Mouse (Mus musculus) MEL (cell line): ENCODE measurements at regions not wholly inside any gene's neighbourhood (a gene's known extent, or its start where the extent isn't known, plus 50 kb on each side); places are given as distances from the start of the nearest gene placed in this dataset.

ENCODE experiments used
- DNase-seq: peaks from one replicate; pipeline ENCODE4 v3.0.0; 2011; ENCODE audit warnings: low read depth, low spot score
- H3K27ac ChIP-seq: 2 replicates; pipeline ENCODE4 v1.5.1; 2012; ENCODE audit warnings: low read depth, mild to moderate bottlenecking, control low read depth, low read length, moderate library complexity; ENCODE audit not compliant: control insufficient read depth
- H3K27me3 ChIP-seq, 2 experiments: fragments of 150-350 bp in 1 of 2; sonication (generic) in 1 of 2; 2 replicates each; pipeline ENCODE4 v1.6.1; 2012; ENCODE audit warnings: low read length in 2 of 2, mild to moderate bottlenecking in 2 of 2, improper control_type of control experiment in 1 of 2, moderate library complexity in 1 of 2; ENCODE audit not compliant: insufficient read depth in 2 of 2, control insufficient read depth in 1 of 2
- H3K36me3 ChIP-seq, 2 experiments: 2 replicates each; pipeline ENCODE4 v1.6.1; 2012 to 2014; ENCODE audit warnings: low read length in 2 of 2, improper control_type of control experiment in 1 of 2, inconsistent platforms in 1 of 2, mild to moderate bottlenecking in 1 of 2; ENCODE audit not compliant: insufficient read depth in 2 of 2, control insufficient read depth in 1 of 2
- H3K4me1 ChIP-seq, 2 experiments: fragments of 150-350 bp in 1 of 2; sonication (generic) in 1 of 2; 2 replicates each; pipeline ENCODE4 v1.6.1; 2012; ENCODE audit warnings: low read length in 2 of 2, improper control_type of control experiment in 1 of 2, mild to moderate bottlenecking in 1 of 2; ENCODE audit not compliant: insufficient read depth in 2 of 2, control insufficient read depth in 1 of 2
- H3K4me3 ChIP-seq, 2 experiments: fragments of 150-350 bp in 1 of 2; sonication (generic) in 1 of 2; 2 replicates each; pipeline ENCODE4 v1.5.1; 2012; ENCODE audit warnings: low read depth in 2 of 2, low read length in 2 of 2, mild to moderate bottlenecking in 2 of 2, moderate library complexity in 2 of 2, control low read depth in 1 of 2, improper control_type of control experiment in 1 of 2; ENCODE audit not compliant: control insufficient read depth in 1 of 2, insufficient read depth in 1 of 2
- H3K79me2 ChIP-seq: 2 replicates; pipeline ENCODE4 v1.6.1; 2012; ENCODE audit warnings: mild to moderate bottlenecking, low read length, moderate library complexity; ENCODE audit not compliant: control insufficient read depth, poor library complexity, insufficient read depth
- H3K9ac ChIP-seq: 2 replicates; pipeline ENCODE4 v1.6.1; 2012; ENCODE audit warnings: low read depth, mild to moderate bottlenecking, control low read depth, low read length, moderate library complexity; ENCODE audit not compliant: control insufficient read depth, poor library complexity, severe bottlenecking
- H3K9me3 ChIP-seq: fragments of 150-350 bp; sonication (generic); replicated peaks from 2 replicates; pipeline ENCODE4 v1.6.1; 2012; ENCODE audit warnings: mild to moderate bottlenecking, low read length, improper control_type of control experiment, moderate library complexity; ENCODE audit not compliant: insufficient read depth
- CHD1 ChIP-seq: IDR thresholded peaks from 2 replicates; pipeline ENCODE4 v1.6.1; 2012; ENCODE audit warnings: low read depth, mild to moderate bottlenecking, inconsistent platforms, low read length, improper control_type of control experiment
- CHD2 ChIP-seq: IDR thresholded peaks from 2 replicates; pipeline ENCODE4 v1.6.1; 2011; ENCODE audit warnings: low read length, improper control_type of control experiment
- ELF1 ChIP-seq: IDR thresholded peaks from 2 replicates; pipeline ENCODE4 v1.6.1; 2014; ENCODE audit warnings: low read depth, mild to moderate bottlenecking, inconsistent platforms, low read length, improper control_type of control experiment, moderate library complexity
- KAT2A ChIP-seq: conservative IDR thresholded peaks from 2 replicates; pipeline ENCODE4 v1.6.1; 2012; ENCODE audit warnings: low read depth, low read length, improper control_type of control experiment, inconsistent platforms
- MAFK ChIP-seq: IDR thresholded peaks from 2 replicates; pipeline ENCODE4 v1.6.1; 2011; ENCODE audit warnings: low read depth, mild to moderate bottlenecking, low read length, improper control_type of control experiment, borderline replicate concordance
- MAX ChIP-seq: IDR thresholded peaks from 2 replicates; pipeline ENCODE4 v1.6.1; 2011; ENCODE audit warnings: low read length, improper control_type of control experiment
- MXI1 ChIP-seq: IDR thresholded peaks from 2 replicates; pipeline ENCODE4 v1.6.1; 2011; ENCODE audit warnings: mild to moderate bottlenecking, low read depth, low read length, improper control_type of control experiment
- MYC ChIP-seq: IDR thresholded peaks from 2 replicates; pipeline ENCODE4 v1.6.1; 2011; ENCODE audit warnings: low read depth, mild to moderate bottlenecking, low read length, improper control_type of control experiment, moderate library complexity
- NELFE ChIP-seq: IDR thresholded peaks from 2 replicates; pipeline ENCODE4 v1.6.1; 2011; ENCODE audit warnings: low read depth, low read length, improper control_type of control experiment
- RCOR1 ChIP-seq: IDR thresholded peaks from 2 replicates; pipeline ENCODE4 v1.6.1; 2012; ENCODE audit warnings: low read depth, mild to moderate bottlenecking, inconsistent platforms, low read length, improper control_type of control experiment
- SMC3 ChIP-seq: IDR thresholded peaks from 2 replicates; pipeline ENCODE4 v1.6.1; 2011; ENCODE audit warnings: low read depth, low read length, improper control_type of control experiment
- UBTF ChIP-seq: IDR thresholded peaks from 2 replicates; pipeline ENCODE4 v1.6.1; 2012; ENCODE audit warnings: low read depth, mild to moderate bottlenecking, inconsistent platforms, low read length, improper control_type of control experiment, moderate library complexity, borderline replicate concordance; ENCODE audit not compliant: insufficient read depth
- USF2 ChIP-seq, 2 experiments: IDR thresholded peaks; 2 replicates each; pipeline ENCODE4 v1.6.1; 2011 to 2012; ENCODE audit warnings: improper control_type of control experiment in 2 of 2, low read length in 2 of 2, borderline replicate concordance in 1 of 2, inconsistent platforms in 1 of 2, low read depth in 1 of 2, mild to moderate bottlenecking in 1 of 2; ENCODE audit not compliant: insufficient read depth in 1 of 2
- ZC3H11A ChIP-seq: IDR thresholded peaks from 2 replicates; pipeline ENCODE4 v1.6.1; 2012; ENCODE audit warnings: low read depth, mild to moderate bottlenecking, inconsistent platforms, low read length, improper control_type of control experiment
- ZNF384 ChIP-seq: IDR thresholded peaks from 2 replicates; pipeline ENCODE4 v1.6.1; 2012; ENCODE audit warnings: low read depth, mild to moderate bottlenecking, inconsistent platforms, low read length, improper control_type of control experiment

DNA sequence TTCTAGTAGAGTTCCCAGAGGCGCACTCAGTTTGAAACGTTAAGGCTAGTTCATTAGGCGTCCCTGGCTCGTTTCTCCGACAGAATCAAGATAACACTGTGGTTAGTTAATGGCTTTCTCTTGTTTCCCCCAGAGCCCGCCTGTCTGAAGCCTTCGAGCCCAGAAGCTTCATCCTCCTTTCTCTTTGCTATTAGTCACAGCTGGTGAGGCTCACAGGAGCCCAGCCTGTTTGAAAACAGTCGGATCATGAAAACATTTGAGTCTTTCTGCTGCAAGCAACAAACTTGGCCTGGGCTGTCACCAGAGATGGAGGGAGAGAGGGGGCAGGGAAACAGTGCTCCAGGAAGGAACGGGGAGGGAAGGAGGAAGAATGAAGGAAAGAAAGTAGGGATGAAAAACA, 711.0 kb downstream of the Nr2f2 start:
- no peaks in the 10 kb centered on the region for H3K4me1 ChIP-seq
- no peak overlapping the region for H3K27ac ChIP-seq
- H3K27me3 ChIP-seq, result no peaks in the 10 kb centered on the region
- no peak for DNase-seq
- no peak overlapping the region for H3K4me3 ChIP-seq
- no peaks in the 10 kb centered on the region for H3K79me2 ChIP-seq
- no peak overlapping the region for H3K9ac ChIP-seq
- TF ChIP-seq ZNF384 (no peak), UBTF (no peak), CHD1 (no peak), SMC3 (no peak), USF2 (IDR thresholded peaks at IDR 0.05; ENCODE audit: borderline replicate concordance in 1 of 2, insufficient read depth in 1 of 2, low read depth in 1 of 2, low read length in 2 of 2) (no peak)
- no peaks in the 10 kb centered on the region for H3K36me3 ChIP-seq
- no peaks in the 10 kb centered on the region for H3K9me3 ChIP-seq

DNA sequence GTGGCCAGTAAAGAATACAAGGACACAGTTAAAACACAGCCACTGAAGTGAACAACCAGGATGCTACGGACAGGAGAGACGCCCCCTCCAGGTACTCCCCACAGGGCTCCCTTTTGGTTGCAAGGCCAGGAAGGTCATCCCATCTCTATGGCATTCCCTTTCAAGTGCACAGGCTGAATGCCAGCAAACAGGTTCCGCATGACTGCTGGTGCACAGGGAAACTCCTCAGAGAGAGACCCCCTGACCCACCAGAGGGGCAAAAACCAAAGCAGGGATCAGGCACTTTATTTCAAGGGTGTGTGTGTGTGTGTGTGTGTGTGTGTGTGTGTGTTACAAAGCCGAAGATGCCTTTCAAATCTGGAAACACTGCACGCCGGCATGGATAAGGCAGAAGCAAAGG, 721.1 kb downstream of the Nr2f2 start:
- no peaks in the 10 kb centered on the region for H3K79me2 ChIP-seq
- H3K4me1 ChIP-seq, result no peaks in the 10 kb centered on the region
- H3K27me3 ChIP-seq, result no peaks in the 10 kb centered on the region
- H3K36me3 ChIP-seq, result no peaks in the 10 kb centered on the region
- H3K9me3 ChIP-seq, result no peaks in the 10 kb centered on the region
- no peak for DNase-seq
- H3K4me3 ChIP-seq, result no peak overlapping the region
- no peak for TF ChIP-seq CHD2
- TF ChIP-seq MXI1, result no peak
- TF ChIP-seq MAX, result no peak
- no peak for TF ChIP-seq ELF1
- no peak for TF ChIP-seq MAFK
- TF ChIP-seq KAT2A, result no peak
- no peak for TF ChIP-seq SMC3
- no peak for TF ChIP-seq ZC3H11A
- no peak for TF ChIP-seq USF2 (IDR thresholded peaks at IDR 0.05; ENCODE audit: borderline replicate concordance in 1 of 2, insufficient read depth in 1 of 2, low read depth in 1 of 2, low read length in 2 of 2)
- TF ChIP-seq ZNF384, result no peak
- no peak overlapping the region for H3K9ac ChIP-seq
- no peak overlapping the region for H3K27ac ChIP-seq

DNA sequence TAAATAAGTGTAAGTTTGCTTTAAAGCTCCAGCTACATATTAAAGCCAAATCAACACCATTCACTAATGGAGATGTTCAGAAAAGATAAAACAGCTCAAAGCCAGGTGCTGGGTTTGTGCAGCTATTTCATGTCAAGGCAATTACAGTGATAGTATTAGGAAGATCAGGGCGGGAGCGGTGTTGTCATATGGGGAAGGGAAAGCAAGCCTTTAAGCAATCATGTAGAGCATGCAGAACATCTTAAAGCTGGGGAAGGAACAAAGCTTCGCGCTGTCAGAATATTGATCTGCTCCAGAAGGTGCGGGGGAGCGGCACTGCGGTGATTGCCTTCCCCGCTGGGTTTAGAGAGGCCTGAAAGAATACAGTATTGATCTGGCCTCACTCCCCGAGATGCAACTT, 724.9 kb downstream of the Nr2f2 start:
- no peak overlapping the region for H3K9ac ChIP-seq
- no peaks in the 10 kb centered on the region for H3K9me3 ChIP-seq
- no peaks in the 10 kb centered on the region for H3K36me3 ChIP-seq
- no peak overlapping the region for H3K4me3 ChIP-seq
- DNase-seq, result no peak
- H3K27me3 ChIP-seq, result no peaks in the 10 kb centered on the region
- TF ChIP-seq RCOR1 (no peak), UBTF (no peak), MYC (no peak), NELFE (no peak), KAT2A (no peak)
- H3K4me1 ChIP-seq, result no peaks in the 10 kb centered on the region
- H3K27ac ChIP-seq, result no peak overlapping the region
- H3K79me2 ChIP-seq, result no peaks in the 10 kb centered on the region
